ENCODE assay signal across 9 mouse cellular contexts in genomic region chr5:118591826-118592499, GRCm38 (mm10). TPM values are rescaled to one million over a fixed set of nuclear protein-coding genes. Genes with fewer than 3 reads are reported as not detected.
A peak's percentile ranks its signal among the peaks of the same experiment; 100 is the strongest.
DNase-seq lines count a peak whose midpoint lies in the region; ATAC-seq and TF ChIP-seq lines count a peak whose summit lies in the region.
"Had no signal": no experiment of that assay in that cellular context is flagged by ENCODE, and none has a peak within 500 bp of the region (broad histone marks: within the 10 kb centered on the region; RNA-seq: fewer than 3 reads in every experiment).

No protein-coding gene starts in this region.

- H3K27me3 ChIP-seq in intestine, embryonic 14.5 days (replicated peaks; ENCODE audit: control insufficient read depth, insufficient read depth, low read length), result no peaks in the 10 kb centered on the region
- no peaks in the 10 kb centered on the region for H3K27me3 ChIP-seq in intestine, postnatal 0 days (replicated peaks; ENCODE audit: control insufficient read depth, insufficient read depth, low read length)
- no peaks in the 10 kb centered on the region for H3K27me3 ChIP-seq in limb, embryonic 15.5 days
- H3K27me3 ChIP-seq in stomach, postnatal 0 days (ENCODE audit: control insufficient read depth, insufficient read depth, low read length), result no peaks in the 10 kb centered on the region

- no peak overlapping the region for H3K4me3 ChIP-seq in intestine, embryonic 14.5 days (ENCODE audit: low read depth, low read length)
- H3K4me3 ChIP-seq in intestine, postnatal 0 days (ENCODE audit: low read depth, low read length), result no peak overlapping the region
- H3K4me3 ChIP-seq in bone marrow macrophage, adult 2 months (ENCODE audit: insufficient read depth, low read length), result peak overlapping the region; percentile 44
- H3K4me3 ChIP-seq in limb, embryonic 15.5 days, result 0 out of 2 replicates have a peak overlapping the region, but pooled peaks have one; percentile 3
- H3K4me3 ChIP-seq in stomach, postnatal 0 days (ENCODE audit: low read depth, low read length), result no peak overlapping the region

- H3K9ac ChIP-seq in intestine, embryonic 14.5 days (ENCODE audit: low read length), result no peak overlapping the region
- H3K9ac ChIP-seq in intestine, postnatal 0 days (ENCODE audit: low read depth, low read length), result no peak overlapping the region
- H3K9ac ChIP-seq in limb, embryonic 15.5 days, result no peak overlapping the region
- H3K9ac ChIP-seq in stomach, postnatal 0 days (ENCODE audit: low read length), result 0 out of 2 replicates have a peak overlapping the region, but pooled peaks have one; percentile 9

- no peaks in the 10 kb centered on the region for H3K9me3 ChIP-seq in intestine, embryonic 14.5 days (ENCODE audit: control insufficient read depth, low read length)
- no peaks in the 10 kb centered on the region for H3K9me3 ChIP-seq in intestine, postnatal 0 days (ENCODE audit: control insufficient read depth)
- H3K9me3 ChIP-seq in limb, embryonic 15.5 days, result no peaks in the 10 kb centered on the region
- no peaks in the 10 kb centered on the region for H3K9me3 ChIP-seq in stomach, postnatal 0 days (ENCODE audit: control insufficient read depth, low read length)

- no peak for ATAC-seq in intestine, embryonic 14.5 days (replicated peaks; ENCODE audit: low FRiP score, low TSS enrichment, low read depth)
- ATAC-seq in intestine, postnatal 0 days, result no peak
- no peak for ATAC-seq in limb, embryonic 15.5 days (ENCODE audit: insufficient number of reproducible peaks, low FRiP score, low TSS enrichment, low read depth)
- peak; percentile 45; the same call in 1 of the 2 replicates for ATAC-seq in stomach, postnatal 0 days (ENCODE audit: low FRiP score, low TSS enrichment)
- ATAC-seq in erythroblast, adult 5-6 weeks (replicated peaks; ENCODE audit: low FRiP score, poor library complexity, severe bottlenecking), result no peak

- no peak for TF ChIP-seq EP300 in stomach, postnatal 0 days (optimal IDR thresholded peaks at IDR 0.05)

- H3K27ac ChIP-seq in intestine, embryonic 14.5 days (ENCODE audit: low read depth), result peak overlapping the region; percentile 51
- H3K27ac ChIP-seq in intestine, postnatal 0 days (ENCODE audit: low read depth, low read length), result no peak overlapping the region
- H3K27ac ChIP-seq in bone marrow macrophage, adult 2 months (ENCODE audit: insufficient read depth, low read depth, low read length), result no peak overlapping the region
- peak overlapping the region; percentile 61 for H3K27ac ChIP-seq in limb, embryonic 15.5 days
- peak overlapping the region; percentile 35 for H3K27ac ChIP-seq in stomach, postnatal 0 days (replicated peaks)

- TF ChIP-seq POLR2A in bone marrow macrophage, adult 2 months (IDR thresholded peaks at IDR 0.05; ENCODE audit: borderline replicate concordance, low read depth, low read length), result no peak

- no peaks in the 10 kb centered on the region for H3K36me3 ChIP-seq in intestine, embryonic 14.5 days (ENCODE audit: control insufficient read depth, insufficient read depth, low read length)
- no peaks in the 10 kb centered on the region for H3K36me3 ChIP-seq in intestine, postnatal 0 days (ENCODE audit: control insufficient read depth, insufficient read depth)
- H3K36me3 ChIP-seq in limb, embryonic 15.5 days, result no peaks in the 10 kb centered on the region
- H3K36me3 ChIP-seq in stomach, postnatal 0 days (ENCODE audit: control insufficient read depth, insufficient read depth, low read length), result no peaks in the 10 kb centered on the region

- 17% methylated on average over 11 of the region's 11 CpGs for WGBS in intestine, embryonic 14.5 days
- WGBS in intestine, postnatal 0 days, result 40% methylated on average over 11 of the region's 11 CpGs
- 24% methylated on average over 11 of the region's 11 CpGs for WGBS in limb, embryonic 15.5 days
- WGBS in stomach, postnatal 0 days, result 11% methylated on average over 11 of the region's 11 CpGs

- peaks cover 48% of the 10 kb centered on the region for H3K4me1 ChIP-seq in intestine, embryonic 14.5 days (replicated peaks; ENCODE audit: control insufficient read depth, insufficient read depth, low read length)
- H3K4me1 ChIP-seq in intestine, postnatal 0 days (replicated peaks; ENCODE audit: control insufficient read depth, insufficient read depth, low read length), result peaks cover 6% of the 10 kb centered on the region; the same call in 1 of the 2 replicates
- H3K4me1 ChIP-seq in bone marrow macrophage, adult 2 months (ENCODE audit: control insufficient read depth, insufficient read depth, low read length), result peaks cover 38% of the 10 kb centered on the region
- H3K4me1 ChIP-seq in limb, embryonic 15.5 days, result peaks cover 55% of the 10 kb centered on the region
- peaks cover 12% of the 10 kb centered on the region for H3K4me1 ChIP-seq in stomach, postnatal 0 days (replicated peaks; ENCODE audit: control insufficient read depth, insufficient read depth)

- TF ChIP-seq CTCF in intestine, postnatal 0 days (IDR thresholded peaks at IDR 0.05; ENCODE audit: low read depth), result no peak
- TF ChIP-seq CTCF in bone marrow macrophage, adult 2 months (IDR thresholded peaks at IDR 0.05; ENCODE audit: low read depth, low read length), result no peak
- TF ChIP-seq CTCF in stomach, postnatal 0 days (IDR thresholded peaks at IDR 0.05; ENCODE audit: low read depth), result no peak

- DNase-seq in intestine, embryonic 14.5 days (ENCODE audit: low spot score), result peak; percentile 62
- peak; percentile 45 for DNase-seq in stomach, postnatal 0 days (ENCODE audit: low spot score)
- no peak for DNase-seq in cerebellum, adult 11-12 months
- DNase-seq in right cerebral cortex, adult 2 months (ENCODE audit: low spot score in 2 of 2), result no peak
- DNase-seq: right cerebral cortex, postnatal 25 days had no signal

- H3K4me2 ChIP-seq in intestine, embryonic 14.5 days (ENCODE audit: low read length), result peak overlapping the region; percentile 7
- no peak overlapping the region; the same call in 1 of the 2 replicates for H3K4me2 ChIP-seq in intestine, postnatal 0 days (replicated peaks; ENCODE audit: low read depth)
- H3K4me2 ChIP-seq in limb, embryonic 15.5 days, result peak overlapping the region; percentile 12
- peak overlapping the region; percentile 30; the same call in 1 of the 2 replicates for H3K4me2 ChIP-seq in stomach, postnatal 0 days (replicated peaks; ENCODE audit: low read depth)

RNA-seq across cellular contexts. Expression of gene Med13l, which starts 31.5 kb away (rescaled TPM):
- 14.4 and 14.9 TPM in 2 replicates for polyA plus RNA-seq in intestine, embryonic 14.5 days (2014; fragmentation: Nextera tagmentation; extraction: Ambion mirVana)
- 5.1 and 5.8 TPM in 2 replicates for polyA plus RNA-seq in intestine, postnatal 0 days (2015; fragmentation: Nextera tagmentation; extraction: Ambion mirVana)
- 25.5 and 31.9 TPM in 2 replicates for polyA plus RNA-seq in bone marrow macrophage, adult 2 months (2012; ENCODE audit: insufficient read depth, insufficient read length, missing spikeins)
- 14.3 and 16.5 TPM in 2 replicates for polyA plus RNA-seq in limb, embryonic 15.5 days (2015; fragmentation: Nextera tagmentation; extraction: Ambion mirVana)
- polyA plus RNA-seq in stomach, postnatal 0 days (2015; fragmentation: Nextera tagmentation; extraction: Ambion mirVana), result 5.1 and 5.4 TPM in 2 replicates
- 49.2 and 56.6 TPM in 2 replicates for total RNA-seq in erythroblast, adult 5-6 weeks (2015; ENCODE audit: low replicate concordance)
- 82.2 and 99.3 TPM in 2 replicates for total RNA-seq in erythroblast, adult 5-6 weeks (2017; ENCODE audit: low replicate concordance)

Comparison
In these comparisons a context has a peak if more than half of its experiments do, and no peak if none do; other contexts are left out.
1. H3K27ac ChIP-seq: peak in intestine, embryonic 14.5 days (single experiment), limb, embryonic 15.5 days (single experiment) and stomach, postnatal 0 days (single experiment); none in intestine, postnatal 0 days (single experiment) and bone marrow macrophage, adult 2 months (single experiment).
2. DNase-seq: peak in intestine, embryonic 14.5 days (single experiment) and stomach, postnatal 0 days (single experiment); none in cerebellum, adult 11-12 months (single experiment) and right cerebral cortex, adult 2 months (0 of 2).
3. H3K4me3 ChIP-seq: peak in bone marrow macrophage, adult 2 months (single experiment) and limb, embryonic 15.5 days (single experiment); none in intestine, embryonic 14.5 days (single experiment), intestine, postnatal 0 days (single experiment) and stomach, postnatal 0 days (single experiment).